Mouse (Mus musculus) spleen, adult 2 months (tissue): ENCODE results near the gene Fbxl13. TPM values are rescaled to one million over a fixed set of nuclear protein-coding genes. Genes with fewer than 3 reads are reported as not detected.
"Not testable (repeated sequence)": the region's sequence is repeated elsewhere in the genome, so short reads cannot be mapped to it uniquely, and the experiment has no call there.

ENCODE experiments used
- DNase-seq, 2 experiments: peaks; one replicate each; pipeline versions ENCODE4 v3.0.0 to v3.0.0-alpha.2; 2012 to 2021; ENCODE audit warnings: low spot score in 2 of 2, low read depth in 1 of 2
- H3K27ac ChIP-seq: fragments of 200-500 bp; 2 replicates; pipeline ENCODE4 v1.5.1; 2012; ENCODE audit warnings: low read length, inconsistent platforms; ENCODE audit not compliant: insufficient read depth
- H3K27me3 ChIP-seq: fragments of 200-500 bp; 2 replicates; pipeline ENCODE4 v1.6.1; 2012; ENCODE audit warnings: mild to moderate bottlenecking, moderate library complexity, low read length, inconsistent platforms; ENCODE audit not compliant: control insufficient read depth, insufficient read depth
- H3K36me3 ChIP-seq: fragments of 200-500 bp; 2 replicates; pipeline ENCODE4 v1.6.1; 2012; ENCODE audit warnings: mild to moderate bottlenecking, low read length, inconsistent platforms; ENCODE audit not compliant: control insufficient read depth, insufficient read depth
- H3K4me1 ChIP-seq: fragments of 200-500 bp; 2 replicates; pipeline ENCODE4 v1.6.1; 2011; ENCODE audit warnings: inconsistent platforms; ENCODE audit not compliant: control insufficient read depth, insufficient read depth, insufficient read length
- H3K4me3 ChIP-seq: fragments of 200-500 bp; 2 replicates; pipeline ENCODE4 v1.5.1; 2011; ENCODE audit warnings: mild to moderate bottlenecking, inconsistent platforms; ENCODE audit not compliant: insufficient read depth, insufficient read length; ENCODE audit errors: extremely low read depth
- CTCF ChIP-seq: fragments of 200-500 bp; IDR thresholded peaks from 2 replicates; pipeline ENCODE4 v1.5.1; 2011; ENCODE audit warnings: mild to moderate bottlenecking, inconsistent platforms; ENCODE audit not compliant: insufficient read depth, insufficient read length, insufficient replicate concordance; ENCODE audit errors: extremely low read depth
- POLR2A ChIP-seq: fragments of 200-500 bp; IDR thresholded peaks from 2 replicates; pipeline ENCODE4 v1.6.1; 2011; ENCODE audit warnings: low read depth, low read length, inconsistent platforms
- WGBS: fragments of 180-500 bp; shearing (Covaris S2); methylation state at CpG from one replicate; pipeline ENCODE4 v1.1.7; 2018; 5-methylcytosine and 5-hydroxymethylcytosine counted together
- polyA plus RNA-seq: library from polyadenylated mRNA; depleted of rRNA; stranded (reverse); fragments of >200 nt; gene quantifications from 2 replicates; pipeline ENCODE4 v1.2.3, GENCODE M21; 2012

Fbxl13 gene
- polyA plus RNA-seq, 1 experiment, result 0.07 TPM

DNA sequence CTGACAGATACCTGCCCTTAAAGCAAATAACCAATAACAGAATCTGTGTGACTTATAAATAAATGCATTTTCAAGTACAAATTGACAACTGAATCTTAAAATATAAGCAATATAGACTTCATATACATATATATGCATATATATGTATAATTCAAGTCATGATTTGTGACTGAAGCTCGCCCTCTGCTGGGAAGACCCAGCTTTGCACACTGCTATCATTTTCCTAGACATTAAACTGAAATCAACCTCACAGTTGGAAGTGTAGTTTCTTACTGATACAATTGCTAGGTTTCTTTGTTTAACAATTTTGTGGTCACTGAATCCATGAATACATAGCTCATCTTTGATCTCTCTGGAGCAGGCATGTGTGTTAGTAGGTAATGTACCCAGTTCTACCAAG is 4.5 kb downstream of the Fbxl13 start:
- WGBS, result 0% methylated on average over 1 of the region's 1 CpGs
- Histone ChIP-seq H3K4me3 (no peak overlapping the region), H3K27ac (no peak overlapping the region), H3K27me3 (no peaks in the 10 kb centered on the region; the same call in 1 of the 2 replicates), H3K4me1 (no peaks in the 10 kb centered on the region), H3K36me3 (no peaks in the 10 kb centered on the region)
- DNase-seq, result peak; percentile 22 to 48
- TF ChIP-seq CTCF (peak; percentile 15; the same call in 1 of the 2 replicates), POLR2A (no peak)

DNA sequence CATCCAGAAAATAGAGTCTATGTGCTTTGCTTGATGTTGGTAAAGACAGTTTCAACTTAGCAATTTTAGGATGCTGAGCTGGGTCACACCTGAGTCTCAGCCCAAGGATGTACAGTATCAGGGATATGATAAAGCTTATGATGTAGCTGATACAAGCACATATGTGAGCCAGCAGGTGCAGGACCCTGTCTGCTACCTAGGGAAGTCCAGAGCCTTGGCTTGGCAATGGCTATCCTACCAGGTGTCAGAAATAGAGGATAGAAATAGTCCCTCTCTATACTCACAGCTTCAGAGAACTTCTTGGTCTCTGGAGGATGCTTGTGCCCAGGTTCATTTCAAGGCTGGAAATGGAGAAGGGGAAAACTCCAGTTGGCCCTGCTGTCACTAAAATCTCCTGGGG is 19.5 kb downstream of the Fbxl13 start:
- no peak overlapping the region for H3K27ac ChIP-seq
- H3K4me1 ChIP-seq, result no peaks in the 10 kb centered on the region
- TF ChIP-seq CTCF, result no peak
- H3K4me3 ChIP-seq, result no peak overlapping the region
- H3K36me3 ChIP-seq, result no peaks in the 10 kb centered on the region
- DNase-seq, result no peak
- H3K27me3 ChIP-seq, result no peaks in the 10 kb centered on the region

DNA sequence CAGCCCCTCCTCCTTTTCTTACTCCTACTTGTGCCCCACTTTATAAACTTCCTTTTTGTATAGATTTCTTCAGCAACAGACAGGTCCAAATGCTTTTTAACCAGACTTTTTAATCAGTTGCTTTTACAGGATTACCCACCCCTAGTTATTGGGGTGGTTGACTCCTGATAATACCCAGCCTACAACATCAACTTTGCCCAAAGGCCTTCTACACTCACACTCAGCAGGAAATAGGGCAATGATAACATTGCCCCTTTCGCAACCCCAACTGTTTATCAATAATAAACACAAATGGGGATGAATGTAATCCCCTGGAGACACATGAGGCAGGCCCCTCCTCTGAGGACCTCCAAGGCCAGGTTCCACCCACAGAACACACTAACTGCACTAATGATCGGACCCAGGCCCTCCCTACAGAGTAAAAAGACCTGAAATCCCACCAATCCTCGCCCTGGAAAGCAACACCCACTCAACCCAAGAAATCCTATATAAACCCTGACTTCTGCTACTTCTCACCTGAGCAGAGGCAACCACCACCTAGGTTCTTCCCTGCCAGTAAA is 28.9 kb downstream of the Fbxl13 start:
- 89% methylated on average over 3 of the region's 3 CpGs for WGBS

DNA sequence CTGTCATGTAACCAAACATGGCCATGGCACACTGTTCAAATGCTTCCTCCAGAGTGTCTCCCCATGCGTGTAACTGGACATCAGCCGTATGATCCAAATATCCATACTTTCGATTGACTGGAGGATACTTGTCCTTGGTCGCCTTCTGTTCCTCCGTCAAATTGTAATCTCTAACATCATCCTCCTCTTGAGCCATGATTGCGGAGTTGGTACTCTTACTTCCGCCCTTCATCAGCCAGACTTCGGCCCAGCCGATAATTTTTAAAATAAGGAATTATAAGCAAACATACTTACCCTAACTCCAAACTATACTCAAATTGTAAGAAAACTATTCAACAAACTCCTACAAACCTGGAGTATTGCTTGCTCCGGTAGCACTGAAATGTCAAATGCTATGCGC is 31.1 kb downstream of the Fbxl13 start:
- not testable (repeated sequence) for H3K27me3 ChIP-seq, H3K4me1 ChIP-seq, H3K27ac ChIP-seq, H3K4me3 ChIP-seq, H3K36me3 ChIP-seq, DNase-seq
- WGBS, result 95% methylated on average over 11 of the region's 11 CpGs

More for the DNA sequence above, 28.9 kb downstream of the Fbxl13 start:
- Histone ChIP-seq H3K27me3 (no peaks in the 10 kb centered on the region), H3K27ac (no peak overlapping the region), H3K4me3 (no peak overlapping the region), H3K4me1 (no peaks in the 10 kb centered on the region), H3K36me3 (no peaks in the 10 kb centered on the region)
- TF ChIP-seq POLR2A (no peak), CTCF (no peak)
- DNase-seq, result no peak

DNA sequence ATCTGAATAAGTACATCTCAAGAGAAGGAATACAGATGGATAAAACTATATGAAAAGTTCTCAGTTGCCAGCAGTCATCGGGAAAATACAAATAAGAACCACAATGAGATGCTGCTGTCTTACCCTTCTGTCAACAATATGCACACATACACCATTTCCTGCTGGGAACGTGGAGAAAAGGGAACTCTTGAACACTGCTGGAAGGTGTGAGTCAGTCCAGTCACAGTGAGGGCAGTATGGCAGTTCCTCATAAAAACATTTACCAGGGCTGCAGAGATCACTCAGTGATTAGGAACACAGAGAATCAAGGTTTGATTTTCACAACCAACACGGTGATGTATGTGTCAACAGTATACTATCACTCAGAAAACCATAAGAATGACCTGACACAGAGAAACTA is 34.4 kb downstream of the Fbxl13 start:
- H3K36me3 ChIP-seq, result no peaks in the 10 kb centered on the region
- WGBS, result 15% methylated on average over 3 of the region's 3 CpGs
- TF ChIP-seq POLR2A, result no peak
- TF ChIP-seq CTCF, result no peak
- no peaks in the 10 kb centered on the region for H3K27me3 ChIP-seq
- H3K4me3 ChIP-seq, result no peak overlapping the region
- H3K4me1 ChIP-seq, result no peaks in the 10 kb centered on the region
- no peak overlapping the region for H3K27ac ChIP-seq
- no peak for DNase-seq

DNA sequence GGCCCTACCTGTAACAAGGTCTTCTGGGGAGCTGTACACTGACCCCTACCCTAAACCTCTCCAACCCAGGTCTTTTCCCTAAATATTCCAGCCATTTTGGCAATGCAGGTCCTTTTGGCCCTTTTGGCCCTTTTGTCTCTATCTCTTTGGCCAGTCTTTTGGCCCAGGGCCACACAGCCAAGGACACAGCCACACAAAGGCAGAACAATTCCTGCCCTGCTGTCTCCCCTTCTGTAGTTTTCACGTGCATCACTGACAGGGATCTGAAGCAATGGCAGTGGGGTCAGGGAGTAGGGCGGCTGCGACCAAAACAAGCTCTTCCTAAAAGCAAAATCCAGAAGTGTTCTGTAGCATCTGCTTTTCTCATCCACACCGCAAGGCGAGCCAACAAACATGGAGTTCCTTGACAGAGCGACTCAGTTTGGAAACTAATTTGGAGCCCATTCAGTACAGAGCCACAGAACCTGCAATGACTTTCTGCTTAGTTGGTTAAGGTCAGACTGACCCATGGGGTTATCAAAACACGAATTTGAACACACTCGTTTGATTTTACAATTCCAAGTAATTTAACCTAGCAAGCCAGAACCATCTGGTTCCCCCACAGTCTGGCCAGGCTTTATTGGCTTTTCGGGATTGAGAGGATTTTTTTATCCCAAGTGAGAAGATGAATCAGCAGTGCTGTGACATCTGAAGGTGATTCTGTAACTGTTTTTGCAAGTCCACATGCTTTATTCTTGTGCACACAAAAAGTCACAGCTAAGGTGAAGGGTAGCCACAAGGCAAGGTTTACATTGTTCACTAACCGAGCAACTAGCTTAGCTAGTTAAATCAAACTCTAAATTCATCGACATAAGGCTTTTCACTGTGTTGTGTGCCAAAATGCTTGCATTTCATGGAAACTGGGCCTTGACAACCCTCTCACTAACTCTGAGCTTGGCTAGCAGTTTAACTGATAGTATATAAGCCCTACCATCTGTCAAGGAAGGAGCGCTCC is 36.8 kb downstream of the Fbxl13 start:
- Histone ChIP-seq H3K27ac (no peak overlapping the region), H3K36me3 (no peaks in the 10 kb centered on the region), H3K4me1 (no peaks in the 10 kb centered on the region), H3K4me3 (no peak overlapping the region), H3K27me3 (no peaks in the 10 kb centered on the region)
- 87% methylated on average over 12 of the region's 12 CpGs for WGBS
- TF ChIP-seq CTCF (no peak), POLR2A (no peak)
- no peak for DNase-seq

DNA sequence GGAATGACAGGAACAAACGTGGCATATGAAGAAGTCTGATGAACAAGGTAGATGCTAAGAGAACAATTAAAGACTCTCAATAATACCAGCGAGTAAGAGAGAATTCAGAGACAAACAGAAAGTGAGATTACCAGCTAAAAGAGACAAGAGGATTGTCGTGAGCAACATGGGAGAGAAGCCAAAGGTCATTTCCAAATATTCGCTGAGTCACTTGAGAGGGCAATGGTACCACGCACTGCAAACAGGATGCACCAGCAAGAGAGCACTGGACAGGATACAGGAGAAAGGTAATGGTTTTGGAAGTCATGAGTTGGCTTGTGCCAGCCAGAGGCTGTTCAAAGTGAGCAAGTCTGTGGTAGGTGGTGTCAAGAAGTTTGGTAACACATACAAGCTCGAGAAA is 39.5 kb downstream of the Fbxl13 start:
- Histone ChIP-seq H3K27me3 (0 out of 2 replicates have a peak, but pooled peaks cover 2% of the 10 kb centered on the region), H3K4me1 (no peaks in the 10 kb centered on the region), H3K27ac (no peak overlapping the region), H3K4me3 (no peak overlapping the region), H3K36me3 (no peaks in the 10 kb centered on the region)
- no peak for DNase-seq
- WGBS, result 73% methylated on average over 6 of the region's 6 CpGs
- TF ChIP-seq CTCF (no peak), POLR2A (no peak)
